Mouse (Mus musculus) liver, embryonic 16.5 days (tissue): Measurements from ENCODE around the gene Sfn. TPM values are rescaled to one million over a fixed set of nuclear protein-coding genes. Genes with fewer than 3 reads are reported as not detected.

Experiments used
- ATAC-seq: fragments of 200-750 bp; cut with Nextera tagmentation; 2 replicates; pipeline ENCODE4 v1.8.0; 2017; ENCODE audit warnings: low read depth, mild to moderate bottlenecking, moderate number of reproducible peaks, moderate library complexity
- H3K27ac ChIP-seq: fragments of 300-500 bp; sonication (generic); 2 replicates; pipeline ENCODE4 v1.5.1; 2014; ENCODE audit warnings: mild to moderate bottlenecking, low read length
- H3K27me3 ChIP-seq: fragments of 300-500 bp; sonication (generic); 2 replicates; pipeline ENCODE4 v1.6.1; 2014; ENCODE audit warnings: low read depth, low read length, mixed read lengths; ENCODE audit not compliant: control insufficient read depth, insufficient read depth
- H3K36me3 ChIP-seq: fragments of 300-500 bp; sonication (generic); 2 replicates; pipeline ENCODE4 v1.6.1; 2014; ENCODE audit warnings: mild to moderate bottlenecking; ENCODE audit not compliant: control insufficient read depth, insufficient read depth
- H3K4me1 ChIP-seq: fragments of 300-500 bp; sonication (generic); 2 replicates; pipeline ENCODE4 v1.6.1; 2014; ENCODE audit warnings: low read depth, low read length, mixed read lengths; ENCODE audit not compliant: control insufficient read depth
- H3K4me2 ChIP-seq: fragments of 300-500 bp; sonication (generic); 2 replicates; pipeline ENCODE4 v1.6.1; 2014; ENCODE audit warnings: low read depth, low read length, mixed read lengths
- H3K4me3 ChIP-seq: fragments of 300-500 bp; sonication (generic); 2 replicates; pipeline ENCODE4 v1.5.1; 2014; ENCODE audit warnings: low read depth, mild to moderate bottlenecking, low read length
- H3K9ac ChIP-seq: fragments of 300-500 bp; sonication (generic); 2 replicates; pipeline ENCODE4 v1.6.1; 2014; ENCODE audit warnings: low read depth, low read length
- H3K9me3 ChIP-seq: fragments of 300-500 bp; sonication (generic); replicated peaks from 2 replicates; pipeline ENCODE4 v1.6.1; 2016; ENCODE audit warnings: low read length; ENCODE audit not compliant: control insufficient read depth
- WGBS: fragments of 180-500 bp; shearing (Covaris S2); extraction: QIAGEN DNeasy Blood & Tissue Kit; methylation state at CpG from one replicate; pipeline ENCODE4 v1.1.7; 2014; ENCODE audit not compliant: insufficient replicate concordance; 5-methylcytosine and 5-hydroxymethylcytosine counted together
- polyA plus RNA-seq: library from polyadenylated mRNA; unstranded; fragments of >200 nt; fragmentation: Nextera tagmentation; extraction: Ambion mirVana; gene quantifications from 2 replicates; pipeline ENCODE4 v1.2.1, GENCODE M21; 2015

Gene Sfn
- polyA plus RNA-seq, 1 experiment from 2014 or later = 0.61 TPM

DNA sequence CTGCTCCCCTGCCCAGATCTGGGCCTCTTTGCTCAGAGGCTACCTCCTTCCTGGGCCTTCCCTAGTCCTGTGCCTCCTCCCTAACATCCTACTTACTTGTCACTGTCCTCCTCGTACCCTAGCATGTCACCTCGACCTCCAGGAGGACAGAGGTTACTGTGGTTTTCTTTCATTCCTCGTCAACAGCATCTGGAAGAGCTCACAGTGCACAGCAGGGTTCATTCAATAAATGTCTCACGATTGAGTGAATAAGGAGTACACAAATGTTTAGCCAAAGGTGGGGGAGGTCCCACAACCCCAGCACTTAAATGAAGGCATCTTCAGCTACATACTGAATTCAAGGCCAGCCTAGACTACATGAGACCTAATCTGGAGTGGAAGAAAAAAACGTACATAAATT is 24.3 kb upstream of the Sfn start:
- H3K9ac ChIP-seq = no peak overlapping the region
- no peaks in the 10 kb centered on the region for H3K9me3 ChIP-seq
- no peak overlapping the region for H3K4me3 ChIP-seq
- no peak overlapping the region for H3K4me2 ChIP-seq
- H3K27me3 ChIP-seq = no peaks in the 10 kb centered on the region
- ATAC-seq = no peak
- no peaks in the 10 kb centered on the region for H3K36me3 ChIP-seq
- H3K27ac ChIP-seq = peak overlapping the region; percentile 43
- WGBS = 41% methylated on average over 5 of the region's 5 CpGs
- H3K4me1 ChIP-seq = peaks cover 28% of the 10 kb centered on the region

- Histone ChIP-seq H3K4me2 (no peak overlapping the region), H3K9ac (no peak overlapping the region), H3K4me1 (peaks cover 25% of the 10 kb centered on the region), H3K27ac (peak overlapping the region; percentile 43), H3K27me3 (no peaks in the 10 kb centered on the region), H3K9me3 (no peaks in the 10 kb centered on the region), H3K36me3 (no peaks in the 10 kb centered on the region), H3K4me3 (no peak overlapping the region)
- WGBS = 24% methylated on average over 11 of the region's 11 CpGs
- ATAC-seq = peak; percentile 56
Observed at GRCm38 (mm10) chr4:133625621-133626071, 23.7 kb upstream of the Sfn start.

- Histone ChIP-seq H3K27ac (no peak overlapping the region), H3K27me3 (no peaks in the 10 kb centered on the region), H3K9me3 (no peaks in the 10 kb centered on the region), H3K36me3 (no peaks in the 10 kb centered on the region), H3K4me1 (peaks cover 26% of the 10 kb centered on the region), H3K9ac (no peak overlapping the region), H3K4me3 (no peak overlapping the region), H3K4me2 (no peak overlapping the region)
- peak; percentile 76 for ATAC-seq
- 21% methylated on average over 7 of the region's 7 CpGs for WGBS
Observed at GRCm38 (mm10) chr4:133624830-133625229, 22.9 kb upstream of the Sfn start.

GRCm38 (mm10) chr4:133622161-133622695 is 20.3 kb upstream of the Sfn start:
- ATAC-seq = no peak
- H3K27ac ChIP-seq = no peak overlapping the region
- 49% methylated on average over 11 of the region's 11 CpGs for WGBS

DNA sequence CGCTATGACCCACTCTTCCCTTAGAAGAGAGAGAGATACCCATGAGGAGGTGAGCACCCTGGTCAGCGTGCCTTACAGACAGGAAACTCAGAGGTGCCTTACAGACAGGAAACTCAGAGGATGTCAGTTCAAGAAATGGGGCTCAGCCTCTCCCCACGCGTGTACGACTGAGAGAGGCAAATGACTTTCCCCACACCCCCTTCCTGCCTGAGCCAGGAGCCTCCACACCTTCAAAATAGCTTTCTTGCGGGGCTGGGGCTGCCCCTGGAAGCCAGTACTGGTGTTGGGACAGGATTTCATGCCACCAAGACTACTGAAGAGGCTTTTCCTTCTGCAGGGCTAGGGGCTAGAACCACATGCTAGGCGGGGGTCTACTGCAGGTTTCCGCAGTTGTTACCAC is 18.7 kb upstream of the Sfn start:
- H3K27me3 ChIP-seq = no peaks in the 10 kb centered on the region
- ATAC-seq = no peak
- no peak overlapping the region for H3K27ac ChIP-seq
- H3K4me3 ChIP-seq = no peak overlapping the region
- H3K4me1 ChIP-seq = peaks cover 23% of the 10 kb centered on the region
- no peaks in the 10 kb centered on the region for H3K9me3 ChIP-seq
- no peak overlapping the region for H3K9ac ChIP-seq
- no peak overlapping the region for H3K4me2 ChIP-seq
- 60% methylated on average over 8 of the region's 8 CpGs for WGBS
- H3K36me3 ChIP-seq = no peaks in the 10 kb centered on the region

More at GRCm38 (mm10) chr4:133622161-133622695, 20.3 kb upstream of the Sfn start:
- H3K4me2 ChIP-seq = no peak overlapping the region
- no peak overlapping the region for H3K9ac ChIP-seq
- no peaks in the 10 kb centered on the region for H3K9me3 ChIP-seq
- no peak overlapping the region for H3K4me3 ChIP-seq
- no peaks in the 10 kb centered on the region for H3K36me3 ChIP-seq
- H3K27me3 ChIP-seq = no peaks in the 10 kb centered on the region
- peaks cover 30% of the 10 kb centered on the region for H3K4me1 ChIP-seq

- no peaks in the 10 kb centered on the region for H3K9me3 ChIP-seq
- peaks cover 12% of the 10 kb centered on the region for H3K4me1 ChIP-seq
- WGBS = 57% methylated on average over 4 of the region's 4 CpGs
- no peak overlapping the region for H3K4me2 ChIP-seq
- H3K27ac ChIP-seq = no peak overlapping the region
- H3K36me3 ChIP-seq = 0 out of 2 replicates have a peak, but pooled peaks cover 2% of the 10 kb centered on the region
- H3K9ac ChIP-seq = no peak overlapping the region
- H3K27me3 ChIP-seq = no peaks in the 10 kb centered on the region
- H3K4me3 ChIP-seq = no peak overlapping the region
- no peak for ATAC-seq
Observed at GRCm38 (mm10) chr4:133619473-133620136, 17.6 kb upstream of the Sfn start.

- Histone ChIP-seq H3K27ac (no peak overlapping the region), H3K4me1 (peaks cover 9% of the 10 kb centered on the region)
- no peak for ATAC-seq
Observed at GRCm38 (mm10) chr4:133617936-133618335, 16.0 kb upstream of the Sfn start.

GRCm38 (mm10) chr4:133615416-133615815 is 13.4 kb upstream of the Sfn start:
- H3K36me3 ChIP-seq = peaks cover 15% of the 10 kb centered on the region
- no peak overlapping the region for H3K27ac ChIP-seq
- H3K4me1 ChIP-seq = peaks cover 14% of the 10 kb centered on the region
- no peaks in the 10 kb centered on the region for H3K27me3 ChIP-seq
- no peaks in the 10 kb centered on the region; the same call in 1 of the 2 replicates for H3K9me3 ChIP-seq
- WGBS = 67% methylated on average over 10 of the region's 10 CpGs
- H3K9ac ChIP-seq = no peak overlapping the region
- ATAC-seq = peak; percentile 10; the same call in 1 of the 2 replicates
- H3K4me3 ChIP-seq = no peak overlapping the region
- H3K4me2 ChIP-seq = no peak overlapping the region

More at GRCm38 (mm10) chr4:133617936-133618335, 16.0 kb upstream of the Sfn start:
- Histone ChIP-seq H3K9ac (no peak overlapping the region), H3K4me3 (no peak overlapping the region), H3K36me3 (peaks cover 4% of the 10 kb centered on the region; the same call in 1 of the 2 replicates), H3K4me2 (no peak overlapping the region), H3K9me3 (no peaks in the 10 kb centered on the region), H3K27me3 (no peaks in the 10 kb centered on the region)
- WGBS = 83% methylated on average over 11 of the region's 11 CpGs

GRCm38 (mm10) chr4:133614274-133614761 is 12.3 kb upstream of the Sfn start:
- Histone ChIP-seq H3K27me3 (no peaks in the 10 kb centered on the region), H3K9me3 (no peaks in the 10 kb centered on the region; the same call in 1 of the 2 replicates), H3K4me1 (peaks cover 12% of the 10 kb centered on the region), H3K36me3 (peaks cover 15% of the 10 kb centered on the region), H3K27ac (no peak overlapping the region), H3K4me2 (no peak overlapping the region), H3K4me3 (no peak overlapping the region), H3K9ac (no peak overlapping the region)
- whole genome bisulfite sequencing = 78% methylated on average over 8 of the region's 8 CpGs
- ATAC-seq = no peak
